Mouse (Mus musculus) right cerebral cortex, postnatal 4 days (tissue): Measurements from ENCODE around the gene Rapgef2.
"Not testable (repeated sequence)": the region's sequence is repeated elsewhere in the genome, so short reads cannot be mapped to it uniquely, and the experiment has no call there.

Source experiments
- DNase-seq: peaks from one replicate; pipeline ENCODE4 v3.0.0-alpha.2; 2022

Gene Rapgef2

GRCm38 (mm10) chr3:79083030-79083429 lies 203.3 kb downstream of the Rapgef2 start:
- DNase-seq = no peak

- no peak for DNase-seq
These were observed 207.2 kb downstream of the Rapgef2 start for GRCm38 (mm10) chr3:79079076-79079475.

- DNase-seq = no peak
These were observed 211.3 kb downstream of the Rapgef2 start for GRCm38 (mm10) chr3:79074970-79075369.

GRCm38 (mm10) chr3:79073541-79074244 lies 212.6 kb downstream of the Rapgef2 start:
- no peak for DNase-seq

GRCm38 (mm10) chr3:79071561-79071960 lies 214.8 kb downstream of the Rapgef2 start:
- no peak for DNase-seq

GRCm38 (mm10) chr3:79069891-79070290 lies 216.4 kb downstream of the Rapgef2 start:
- no peak for DNase-seq

GRCm38 (mm10) chr3:79068976-79069375 lies 217.3 kb downstream of the Rapgef2 start:
- DNase-seq = no peak

GRCm38 (mm10) chr3:79066455-79067055 lies 219.8 kb downstream of the Rapgef2 start:
- DNase-seq = peak; percentile 12

- DNase-seq = no peak
These were observed 222.2 kb downstream of the Rapgef2 start for GRCm38 (mm10) chr3:79064096-79064495.

- DNase-seq = no peak
These were observed 224.9 kb downstream of the Rapgef2 start for GRCm38 (mm10) chr3:79061426-79061825.

GRCm38 (mm10) chr3:79058491-79058890 lies 227.8 kb downstream of the Rapgef2 start:
- DNase-seq = not testable (repeated sequence)

- DNase-seq = no peak
These were observed 241.1 kb downstream of the Rapgef2 start for GRCm38 (mm10) chr3:79045251-79045650.

- DNase-seq = no peak
These were observed 243.3 kb downstream of the Rapgef2 start for GRCm38 (mm10) chr3:79042973-79043372.

- DNase-seq = no peak
These were observed 246.5 kb downstream of the Rapgef2 start for GRCm38 (mm10) chr3:79039666-79040450.

GRCm38 (mm10) chr3:79039008-79039407 lies 247.3 kb downstream of the Rapgef2 start:
- DNase-seq = no peak

GRCm38 (mm10) chr3:79034457-79034856 lies 251.9 kb downstream of the Rapgef2 start:
- no peak for DNase-seq

- no peak for DNase-seq
These were observed 255.5 kb downstream of the Rapgef2 start for GRCm38 (mm10) chr3:79030855-79031254.

GRCm38 (mm10) chr3:79028153-79028878 lies 258.0 kb downstream of the Rapgef2 start:
- no peak for DNase-seq

GRCm38 (mm10) chr3:79025983-79026382 lies 260.3 kb downstream of the Rapgef2 start:
- DNase-seq = no peak

- peak; percentile 9 for DNase-seq
These were observed 262.5 kb downstream of the Rapgef2 start for GRCm38 (mm10) chr3:79023735-79024328.

GRCm38 (mm10) chr3:79022690-79023089 lies 263.6 kb downstream of the Rapgef2 start:
- DNase-seq = no peak

GRCm38 (mm10) chr3:79017440-79017839 lies 268.9 kb downstream of the Rapgef2 start:
- DNase-seq = no peak

GRCm38 (mm10) chr3:79016830-79017229 lies 269.5 kb downstream of the Rapgef2 start:
- DNase-seq = no peak
